Mouse (Mus musculus): ENCODE results near the gene Tbk1. TPM values are rescaled to one million over a fixed set of nuclear protein-coding genes. Genes with fewer than 3 reads are reported as not detected.

The Tbk1 gene
- polyA plus RNA-seq, 1 experiment = 0.18 TPM

- Histone ChIP-seq H3K36me3 (ENCODE audit: control insufficient read depth) (peaks cover 73% of the 10 kb centered on the region), H3K4me1 (ENCODE audit: control insufficient read depth) (peaks cover 30% of the 10 kb centered on the region), H3K4me3 (replicated peaks) (no peak overlapping the region), H3K9me3 (ENCODE audit: control insufficient read depth, low read length) (peaks cover 26% of the 10 kb centered on the region), H3K27me3 (ENCODE audit: control insufficient read depth) (no peaks in the 10 kb centered on the region)
- TF ChIP-seq GATA1 (IDR thresholded peaks at IDR 0.05; ENCODE audit: low read length) (no peak), TAL1 (IDR thresholded peaks at IDR 0.05; ENCODE audit: low read length) (no peak)
These were observed 18.6 kb downstream of the Tbk1 start for GRCm38 (mm10) chr10:121568026-121568425.

- Histone ChIP-seq H3K4me1 (ENCODE audit: control insufficient read depth) (peaks cover 18% of the 10 kb centered on the region), H3K27me3 (ENCODE audit: control insufficient read depth) (no peaks in the 10 kb centered on the region), H3K4me3 (replicated peaks) (no peak overlapping the region), H3K36me3 (ENCODE audit: control insufficient read depth) (peaks cover 71% of the 10 kb centered on the region), H3K9me3 (ENCODE audit: control insufficient read depth, low read length) (peaks cover 9% of the 10 kb centered on the region)
- no peak for TF ChIP-seq TAL1 (IDR thresholded peaks at IDR 0.05; ENCODE audit: low read length)
- no peak for TF ChIP-seq GATA1 (IDR thresholded peaks at IDR 0.05; ENCODE audit: low read length)
These were observed 22.1 kb downstream of the Tbk1 start for GRCm38 (mm10) chr10:121564447-121564846.

GRCm38 (mm10) chr10:121558231-121558630 is 28.4 kb downstream of the Tbk1 start:
- H3K9me3 ChIP-seq (ENCODE audit: control insufficient read depth, low read length) = no peaks in the 10 kb centered on the region
- H3K36me3 ChIP-seq (ENCODE audit: control insufficient read depth) = peaks cover 89% of the 10 kb centered on the region
- H3K4me1 ChIP-seq (ENCODE audit: control insufficient read depth) = peaks cover 1% of the 10 kb centered on the region; the same call in 1 of the 2 replicates
- TF ChIP-seq GATA1 (IDR thresholded peaks at IDR 0.05; ENCODE audit: low read length) = no peak
- no peak for TF ChIP-seq TAL1 (IDR thresholded peaks at IDR 0.05; ENCODE audit: low read length)
- H3K4me3 ChIP-seq (replicated peaks) = no peak overlapping the region
- H3K27me3 ChIP-seq (ENCODE audit: control insufficient read depth) = no peaks in the 10 kb centered on the region

- peaks cover 92% of the 10 kb centered on the region for H3K36me3 ChIP-seq (ENCODE audit: control insufficient read depth)
- TF ChIP-seq GATA1 (IDR thresholded peaks at IDR 0.05; ENCODE audit: low read length) (no peak), TAL1 (IDR thresholded peaks at IDR 0.05; ENCODE audit: low read length) (no peak)
- H3K4me3 ChIP-seq (replicated peaks) = no peak overlapping the region
- no peaks in the 10 kb centered on the region for H3K27me3 ChIP-seq (ENCODE audit: control insufficient read depth)
- no peaks in the 10 kb centered on the region for H3K9me3 ChIP-seq (ENCODE audit: control insufficient read depth, low read length)
- peaks cover 1% of the 10 kb centered on the region; the same call in 1 of the 2 replicates for H3K4me1 ChIP-seq (ENCODE audit: control insufficient read depth)
These were observed 30.3 kb downstream of the Tbk1 start for GRCm38 (mm10) chr10:121556263-121556662.

- Histone ChIP-seq H3K36me3 (ENCODE audit: control insufficient read depth) (peaks cover 92% of the 10 kb centered on the region), H3K27me3 (ENCODE audit: control insufficient read depth) (no peaks in the 10 kb centered on the region), H3K4me1 (ENCODE audit: control insufficient read depth) (no peaks in the 10 kb centered on the region), H3K4me3 (replicated peaks) (no peak overlapping the region), H3K9me3 (ENCODE audit: control insufficient read depth, low read length) (no peaks in the 10 kb centered on the region)
- TF ChIP-seq TAL1 (IDR thresholded peaks at IDR 0.05; ENCODE audit: low read length) = no peak
- no peak for TF ChIP-seq GATA1 (IDR thresholded peaks at IDR 0.05; ENCODE audit: low read length)
These were observed 36.3 kb downstream of the Tbk1 start for GRCm38 (mm10) chr10:121550334-121550733.

GRCm38 (mm10) chr10:121549670-121550069 is 36.9 kb downstream of the Tbk1 start:
- no peak overlapping the region for H3K4me3 ChIP-seq (replicated peaks)
- no peaks in the 10 kb centered on the region for H3K9me3 ChIP-seq (ENCODE audit: control insufficient read depth, low read length)
- H3K27me3 ChIP-seq (ENCODE audit: control insufficient read depth) = no peaks in the 10 kb centered on the region
- peaks cover 90% of the 10 kb centered on the region for H3K36me3 ChIP-seq (ENCODE audit: control insufficient read depth)
- H3K4me1 ChIP-seq (ENCODE audit: control insufficient read depth) = no peaks in the 10 kb centered on the region
- TF ChIP-seq GATA1 (IDR thresholded peaks at IDR 0.05; ENCODE audit: low read length) = no peak
- no peak for TF ChIP-seq TAL1 (IDR thresholded peaks at IDR 0.05; ENCODE audit: low read length)

GRCm38 (mm10) chr10:121547162-121547561 is 39.4 kb downstream of the Tbk1 start:
- TF ChIP-seq TAL1 (IDR thresholded peaks at IDR 0.05; ENCODE audit: low read length) (no peak), GATA1 (IDR thresholded peaks at IDR 0.05; ENCODE audit: low read length) (no peak)
- Histone ChIP-seq H3K4me1 (ENCODE audit: control insufficient read depth) (no peaks in the 10 kb centered on the region), H3K4me3 (replicated peaks) (no peak overlapping the region), H3K36me3 (ENCODE audit: control insufficient read depth) (peaks cover 67% of the 10 kb centered on the region), H3K27me3 (ENCODE audit: control insufficient read depth) (no peaks in the 10 kb centered on the region), H3K9me3 (ENCODE audit: control insufficient read depth, low read length) (no peaks in the 10 kb centered on the region)

- Histone ChIP-seq H3K4me1 (ENCODE audit: control insufficient read depth) (no peaks in the 10 kb centered on the region), H3K27me3 (ENCODE audit: control insufficient read depth) (no peaks in the 10 kb centered on the region), H3K9me3 (ENCODE audit: control insufficient read depth, low read length) (no peaks in the 10 kb centered on the region), H3K4me3 (replicated peaks) (no peak overlapping the region), H3K36me3 (ENCODE audit: control insufficient read depth) (peaks cover 34% of the 10 kb centered on the region)
- TF ChIP-seq GATA1 (IDR thresholded peaks at IDR 0.05; ENCODE audit: low read length) (no peak), TAL1 (IDR thresholded peaks at IDR 0.05; ENCODE audit: low read length) (no peak)
These were observed 43.0 kb downstream of the Tbk1 start for GRCm38 (mm10) chr10:121543577-121543976.

- Histone ChIP-seq H3K4me3 (replicated peaks) (no peak overlapping the region), H3K36me3 (ENCODE audit: control insufficient read depth) (peaks cover 21% of the 10 kb centered on the region), H3K4me1 (ENCODE audit: control insufficient read depth) (no peaks in the 10 kb centered on the region; the same call in 1 of the 2 replicates), H3K27me3 (ENCODE audit: control insufficient read depth) (no peaks in the 10 kb centered on the region), H3K9me3 (ENCODE audit: control insufficient read depth, low read length) (no peaks in the 10 kb centered on the region)
- TF ChIP-seq TAL1 (IDR thresholded peaks at IDR 0.05; ENCODE audit: low read length) (no peak), GATA1 (IDR thresholded peaks at IDR 0.05; ENCODE audit: low read length) (no peak)
These were observed 44.4 kb downstream of the Tbk1 start for GRCm38 (mm10) chr10:121542156-121542555.

GRCm38 (mm10) chr10:121534995-121535394 is 51.6 kb downstream of the Tbk1 start:
- TF ChIP-seq GATA1 (IDR thresholded peaks at IDR 0.05; ENCODE audit: low read length) (no peak), TAL1 (IDR thresholded peaks at IDR 0.05; ENCODE audit: low read length) (no peak)
- Histone ChIP-seq H3K4me3 (replicated peaks) (no peak overlapping the region), H3K27me3 (ENCODE audit: control insufficient read depth) (peaks cover 19% of the 10 kb centered on the region), H3K36me3 (ENCODE audit: control insufficient read depth) (no peaks in the 10 kb centered on the region), H3K9me3 (ENCODE audit: control insufficient read depth, low read length) (no peaks in the 10 kb centered on the region), H3K4me1 (ENCODE audit: control insufficient read depth) (peaks cover 5% of the 10 kb centered on the region)
